Mouse (Mus musculus) G1E (cell line): ENCODE results near the gene Il16.

ENCODE experiments used
- CTCF ChIP-seq: IDR thresholded peaks from 2 replicates; pipeline ENCODE4 v1.5.1; 2012; ENCODE audit warnings: low read depth, low read length, inconsistent platforms, mixed read lengths
- GATA1 ChIP-seq: IDR thresholded peaks from 2 replicates; pipeline ENCODE4 v1.6.1; 2012; ENCODE audit warnings: borderline replicate concordance, low read length, inconsistent platforms, mixed read lengths
- POLR2AphosphoS5 ChIP-seq: IDR thresholded peaks from 2 replicates; pipeline ENCODE4 v1.6.1; 2012; ENCODE audit warnings: low read depth, low read length, inconsistent platforms; ENCODE audit not compliant: insufficient replicate concordance

DNA sequence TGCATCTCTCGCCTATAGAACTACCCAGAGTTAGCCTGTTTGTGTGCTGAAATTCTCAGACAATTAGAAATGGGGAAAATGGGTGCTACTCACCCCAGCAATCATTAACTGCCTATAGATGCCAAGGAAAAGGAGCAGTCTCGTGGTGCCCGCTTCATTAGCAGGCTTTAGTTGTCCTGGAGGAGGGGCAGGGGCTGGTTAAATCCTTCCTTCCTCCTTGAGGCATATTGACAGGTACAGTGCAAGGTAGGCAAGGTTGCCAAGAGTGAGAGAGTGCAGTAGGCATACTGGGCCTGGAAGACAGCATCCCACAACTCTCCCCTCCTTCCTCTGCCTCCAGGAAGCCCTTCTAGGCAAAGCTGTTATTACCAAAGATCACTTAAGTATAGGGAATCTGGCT lies 151.5 kb downstream of the Il16 start:
- TF ChIP-seq CTCF (no peak), POLR2AphosphoS5 (no peak), GATA1 (no peak)
